Mouse (Mus musculus) testis, postnatal 14 days (tissue): ENCODE measurements around the gene 6330409D20Rik.
A peak's percentile ranks its signal among the peaks of the same experiment; 100 is the strongest.

ENCODE experiments used
- DNase-seq: peaks from one replicate; pipeline ENCODE4 v3.0.0; 2021; ENCODE audit warnings: low spot score

Gene 6330409D20Rik

GRCm38 (mm10) chr2:32699680-32700079, 41.1 kb downstream of the 6330409D20Rik start:
- DNase-seq = no peak

- no peak for DNase-seq
These were observed 46.1 kb downstream of the 6330409D20Rik start for GRCm38 (mm10) chr2:32694691-32695090.

- DNase-seq = peak; percentile 96
These were observed 46.9 kb downstream of the 6330409D20Rik start for GRCm38 (mm10) chr2:32693823-32694411.

GRCm38 (mm10) chr2:32693282-32693681, 47.5 kb downstream of the 6330409D20Rik start:
- DNase-seq = no peak

- DNase-seq = no peak
These were observed 48.3 kb downstream of the 6330409D20Rik start for GRCm38 (mm10) chr2:32692496-32692895.

- DNase-seq = no peak
These were observed 49.8 kb downstream of the 6330409D20Rik start for GRCm38 (mm10) chr2:32691041-32691440.

GRCm38 (mm10) chr2:32689420-32689819, 51.4 kb downstream of the 6330409D20Rik start:
- DNase-seq = peak; percentile 78

- DNase-seq = no peak
These were observed 53.3 kb downstream of the 6330409D20Rik start for GRCm38 (mm10) chr2:32687562-32687961.

- DNase-seq = no peak
These were observed 54.2 kb downstream of the 6330409D20Rik start for GRCm38 (mm10) chr2:32686640-32687039.

GRCm38 (mm10) chr2:32685807-32686206, 55.0 kb downstream of the 6330409D20Rik start:
- no peak for DNase-seq

GRCm38 (mm10) chr2:32684681-32685428, 56.0 kb downstream of the 6330409D20Rik start:
- no peak for DNase-seq

GRCm38 (mm10) chr2:32683701-32684100, 57.1 kb downstream of the 6330409D20Rik start:
- no peak for DNase-seq

- no peak for DNase-seq
These were observed 57.9 kb downstream of the 6330409D20Rik start for GRCm38 (mm10) chr2:32682721-32683417.
